Mouse (Mus musculus): ENCODE data around the gene Jade1. TPM values are rescaled to one million over a fixed set of nuclear protein-coding genes. Genes with fewer than 3 reads are reported as not detected.

Jade1 gene
- total RNA-seq, 4 experiments from 2014 or later: 22.4 to 29.0 (median 27.6) TPM

GRCm38 (mm10) chr3:41575971-41576370 is 20.4 kb downstream of the Jade1 start:
- no peak for DNase-seq (ENCODE audit: low spot score in 2 of 2)

- DNase-seq (ENCODE audit: low spot score in 2 of 2): no peak
Observed at GRCm38 (mm10) chr3:41577240-41577639, 21.7 kb downstream of the Jade1 start.

DNA sequence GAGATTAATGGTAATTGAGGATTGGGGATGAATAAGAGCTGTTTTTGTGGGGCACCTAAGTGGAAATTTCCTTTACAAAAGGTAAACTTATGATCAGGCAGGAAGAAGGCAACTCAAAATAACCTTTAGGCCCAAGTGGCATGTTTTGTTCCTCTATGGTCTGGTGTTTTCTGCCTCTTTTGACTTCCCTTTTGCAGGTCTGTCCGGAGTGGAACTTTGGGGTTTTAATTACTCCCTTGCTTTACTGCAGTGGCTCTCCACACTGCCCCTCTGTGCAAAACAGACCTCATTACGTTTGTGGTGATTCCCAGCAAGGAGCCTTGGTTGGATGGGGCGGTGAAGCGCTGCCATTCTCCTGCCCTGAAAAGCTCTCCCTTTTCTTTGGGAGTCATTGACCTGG is 24.3 kb downstream of the Jade1 start:
- no peak for DNase-seq (ENCODE audit: low spot score in 2 of 2)

- DNase-seq (ENCODE audit: low spot score in 2 of 2): no peak
Observed at GRCm38 (mm10) chr3:41580401-41581323, 25.1 kb downstream of the Jade1 start.

DNA sequence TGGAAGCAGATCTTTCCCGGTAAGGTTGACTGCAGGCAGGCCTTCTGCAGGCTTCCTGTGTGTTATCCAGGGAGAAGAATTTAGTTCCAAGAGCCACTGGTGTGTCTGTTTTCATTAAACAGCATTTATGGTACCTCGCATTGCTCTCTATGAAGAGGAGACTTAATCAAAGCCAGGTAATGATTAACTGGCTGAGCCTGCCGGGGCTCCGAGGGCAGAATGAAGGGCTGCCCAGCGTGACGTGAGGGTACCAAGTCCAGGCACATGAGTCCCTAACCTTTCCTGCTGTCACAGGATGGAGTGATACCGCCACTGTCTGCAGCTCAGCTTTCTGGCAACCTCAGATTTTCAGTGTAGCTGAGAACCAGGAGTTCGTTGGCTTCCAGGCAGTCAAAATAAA is 25.9 kb downstream of the Jade1 start:
- DNase-seq (ENCODE audit: low spot score in 2 of 2): no peak

DNA sequence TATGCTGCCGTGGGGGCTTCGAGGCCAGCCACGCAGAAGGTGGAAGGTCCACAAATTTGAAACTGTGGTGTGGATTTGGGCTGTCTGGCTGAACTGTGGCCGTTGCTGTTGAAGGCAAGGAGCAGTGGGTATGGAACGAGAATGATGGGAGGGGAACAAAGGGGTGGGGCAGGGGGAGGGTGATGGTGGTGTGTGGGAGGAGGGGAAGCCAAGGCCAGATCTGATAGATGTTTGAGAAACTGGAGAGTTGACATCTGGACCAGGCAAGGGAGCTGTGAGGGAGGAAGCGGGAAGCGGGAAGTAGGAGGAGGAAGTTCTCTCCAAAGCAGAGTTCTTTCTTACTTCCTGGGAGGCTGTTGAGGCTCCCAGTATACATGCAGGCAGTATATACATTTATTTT is 26.7 kb downstream of the Jade1 start:
- DNase-seq (ENCODE audit: low spot score in 2 of 2): no peak

GRCm38 (mm10) chr3:41583092-41583491 is 27.6 kb downstream of the Jade1 start:
- DNase-seq (ENCODE audit: low spot score in 2 of 2): no peak

- DNase-seq (ENCODE audit: low spot score in 2 of 2): no peak
Observed at GRCm38 (mm10) chr3:41583621-41584020, 28.1 kb downstream of the Jade1 start.

DNA sequence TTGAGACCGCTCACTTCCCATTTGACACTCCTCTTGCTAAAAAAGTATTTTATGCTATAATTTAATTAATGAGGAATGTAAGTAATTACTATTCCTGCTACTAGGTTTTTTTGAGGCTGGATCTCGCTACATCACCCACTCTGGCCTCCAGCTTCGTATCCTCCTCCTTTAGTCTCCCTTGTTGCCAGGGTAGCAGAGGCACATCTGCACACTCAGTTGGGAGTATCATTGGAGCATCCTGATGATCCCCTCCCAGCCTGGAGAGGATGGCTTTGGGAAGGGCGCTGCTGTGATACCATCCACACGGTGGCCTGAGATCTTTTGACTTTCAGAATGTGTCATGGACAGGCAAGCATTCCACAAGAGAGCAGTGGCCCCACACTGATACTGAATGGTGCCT is 30.0 kb downstream of the Jade1 start:
- no peak for DNase-seq (ENCODE audit: low spot score in 2 of 2)

DNA sequence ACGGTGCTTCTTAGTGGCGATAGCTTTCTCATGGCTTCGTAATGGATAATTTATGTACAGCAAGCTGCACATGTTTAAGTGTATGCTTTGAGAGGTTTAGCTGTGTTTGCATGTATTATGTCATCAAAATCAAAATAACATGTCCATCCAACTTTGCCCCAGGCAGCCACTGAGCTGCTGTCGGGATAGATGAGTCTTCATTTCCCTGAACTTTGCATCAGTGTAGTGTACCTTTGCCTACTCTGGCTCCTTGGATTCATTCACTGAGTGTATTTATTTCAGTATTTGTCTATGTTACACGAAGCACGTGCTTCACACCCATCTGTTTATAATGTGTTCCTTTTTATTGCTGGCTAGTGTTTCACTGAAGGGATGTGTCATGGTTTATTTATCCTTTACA is 30.8 kb downstream of the Jade1 start:
- DNase-seq (ENCODE audit: low spot score in 2 of 2): no peak

GRCm38 (mm10) chr3:41586917-41587316 is 31.4 kb downstream of the Jade1 start:
- DNase-seq (ENCODE audit: low spot score in 2 of 2): no peak

GRCm38 (mm10) chr3:41587588-41587987 is 32.1 kb downstream of the Jade1 start:
- DNase-seq (ENCODE audit: low spot score in 2 of 2): no peak

GRCm38 (mm10) chr3:41588495-41588894 is 33.0 kb downstream of the Jade1 start:
- no peak for DNase-seq (ENCODE audit: low spot score in 2 of 2)

GRCm38 (mm10) chr3:41589246-41589914 is 33.8 kb downstream of the Jade1 start:
- no peak for DNase-seq (ENCODE audit: low spot score in 2 of 2)

- DNase-seq (ENCODE audit: low spot score in 2 of 2): no peak
Observed at GRCm38 (mm10) chr3:41589988-41590387, 34.5 kb downstream of the Jade1 start.

DNA sequence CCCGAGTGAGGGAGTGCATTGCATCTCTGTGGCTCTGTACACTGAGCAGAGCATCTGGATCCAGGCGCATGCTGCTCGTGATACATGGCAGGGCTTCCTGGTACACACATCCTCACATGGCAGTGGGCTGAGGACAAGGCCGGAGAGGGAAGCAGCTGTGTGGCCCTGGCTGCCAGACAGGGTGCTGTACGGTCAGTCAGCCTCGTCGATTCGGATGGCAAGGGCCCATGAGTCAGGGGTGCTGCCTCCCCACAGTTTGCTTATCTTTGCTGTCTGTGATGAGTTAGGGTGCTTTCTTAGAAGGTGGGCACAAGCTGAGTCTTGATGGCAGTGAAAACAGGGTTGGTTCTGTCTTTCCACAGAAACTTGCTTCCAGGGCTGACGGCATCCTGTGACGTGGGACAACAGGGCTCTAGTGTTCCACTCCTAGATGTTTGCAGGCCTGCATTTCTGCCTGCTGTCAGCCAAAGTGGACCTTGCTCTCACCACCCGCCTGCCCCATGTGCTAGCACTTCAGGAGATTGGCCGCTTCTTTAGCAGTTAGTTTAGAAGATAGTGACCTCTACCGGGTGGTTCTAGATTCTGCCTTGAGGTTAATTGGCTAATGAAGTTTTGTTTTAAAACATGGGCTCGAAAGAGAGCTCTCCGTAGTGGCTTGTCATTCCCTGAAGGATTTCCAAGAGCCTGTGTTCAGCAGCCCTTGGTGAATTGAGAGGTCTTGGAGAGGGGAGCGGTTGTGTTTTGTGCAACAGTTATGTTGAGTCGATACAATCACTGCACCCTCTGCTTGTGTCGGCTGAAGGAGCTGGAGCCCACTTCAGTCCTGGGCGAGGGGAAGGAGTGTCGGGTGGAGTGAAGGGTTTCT is 35.4 kb downstream of the Jade1 start:
- no peak for DNase-seq (ENCODE audit: low spot score in 2 of 2)

DNA sequence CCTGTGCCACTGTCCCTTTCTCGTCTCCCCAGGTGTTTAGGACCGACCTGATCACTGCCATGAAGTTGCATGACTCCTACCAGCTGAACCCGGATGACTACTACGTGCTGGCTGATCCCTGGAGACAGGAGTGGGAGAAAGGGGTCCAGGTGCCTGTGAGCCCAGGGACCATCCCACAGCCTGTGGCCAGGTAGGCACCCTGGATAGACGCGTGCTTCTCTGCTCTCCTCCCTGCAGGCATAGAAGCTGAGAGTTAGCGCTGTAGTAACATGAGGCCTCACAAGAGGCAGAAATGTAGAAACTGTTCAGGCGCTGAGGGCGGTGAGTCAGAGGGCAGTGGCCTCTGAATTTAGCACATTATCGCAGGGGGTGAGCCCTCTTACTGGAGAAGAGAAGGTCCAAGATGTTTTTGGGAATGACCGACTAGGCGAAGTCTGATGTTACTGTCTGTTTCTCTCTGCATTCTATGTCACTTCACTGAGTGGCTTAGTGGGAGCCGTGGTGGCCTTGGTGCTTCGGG is 36.2 kb downstream of the Jade1 start:
- no peak for DNase-seq (ENCODE audit: low spot score in 2 of 2)

DNA sequence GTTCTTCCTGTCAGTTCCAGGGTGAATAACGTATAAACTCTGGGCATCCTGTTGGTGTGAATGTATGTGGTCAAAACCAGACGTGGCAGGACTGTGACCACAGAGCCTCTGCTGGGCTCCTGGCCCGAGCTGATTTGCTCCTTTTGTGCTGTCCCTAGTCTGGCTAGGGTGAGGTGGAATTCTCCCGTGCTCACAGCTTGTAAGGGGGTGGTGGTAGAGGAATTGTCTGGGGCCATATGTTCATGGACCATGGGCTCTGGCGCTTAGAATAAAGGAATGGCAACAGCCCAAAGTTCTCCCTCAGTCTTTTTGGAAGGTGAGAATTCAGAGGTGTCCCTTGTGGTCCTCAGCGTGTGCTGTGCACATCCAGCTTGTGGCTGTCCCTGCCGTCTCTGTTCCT is 37.3 kb downstream of the Jade1 start:
- no peak for DNase-seq (ENCODE audit: low spot score in 2 of 2)

DNA sequence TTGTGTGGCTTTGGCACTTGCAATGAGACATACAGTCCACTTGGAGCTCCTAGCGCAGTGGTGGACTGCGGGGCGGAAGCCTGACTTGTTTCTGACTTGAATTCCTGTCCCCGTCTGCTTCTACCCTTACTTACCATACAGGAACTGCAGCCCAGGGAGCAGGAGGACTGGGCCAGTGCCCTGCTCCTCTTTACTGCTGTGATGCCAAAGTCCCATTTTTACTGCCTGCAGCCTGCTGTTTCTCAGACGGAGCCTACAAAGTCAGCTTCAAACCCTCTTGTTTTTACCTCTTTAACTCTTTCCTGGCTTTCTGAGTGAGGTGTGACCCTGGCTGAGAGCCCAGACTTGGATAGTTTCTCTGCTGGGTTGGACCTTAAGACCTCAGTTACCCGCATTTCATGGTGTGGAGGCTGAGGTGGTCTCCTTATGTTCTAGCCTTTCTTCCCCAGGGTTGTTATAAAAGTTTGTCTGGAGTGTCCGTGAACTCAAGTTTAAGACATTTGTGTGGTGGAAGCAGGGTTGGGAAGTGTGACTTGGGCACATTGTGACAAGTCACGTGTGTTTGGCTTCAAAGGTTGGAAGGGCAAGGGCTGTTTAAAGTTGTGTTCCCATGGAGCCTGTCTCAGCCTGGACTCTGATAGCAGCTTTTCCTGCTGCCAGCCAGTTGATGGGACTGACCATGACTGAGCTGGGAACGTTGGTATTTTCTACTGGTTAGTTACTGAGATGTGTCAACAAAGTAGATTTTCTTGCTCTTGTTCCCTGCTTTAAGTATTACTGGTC is 38.8 kb downstream of the Jade1 start:
- DNase-seq (ENCODE audit: low spot score in 2 of 2): no peak

DNA sequence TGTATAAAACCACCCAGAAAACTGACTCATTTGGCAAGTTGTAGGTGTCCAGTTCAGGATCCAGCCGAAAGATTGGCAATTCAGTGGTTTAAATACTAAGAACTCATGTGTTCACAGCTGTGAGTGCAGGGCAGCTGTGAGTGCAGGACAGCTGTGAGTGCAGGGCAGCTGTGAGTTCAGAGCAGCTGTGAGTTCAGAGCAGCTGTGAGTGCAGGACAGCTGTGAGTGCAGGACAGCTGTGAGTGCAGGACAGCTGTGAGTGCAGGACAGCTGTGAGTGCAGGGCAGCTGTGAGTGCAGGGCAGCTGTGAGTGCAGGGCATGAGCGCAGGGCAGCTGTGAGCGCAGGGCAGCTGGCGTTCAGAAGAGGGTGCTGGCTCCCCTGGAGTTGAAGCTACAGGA is 39.5 kb downstream of the Jade1 start:
- DNase-seq (ENCODE audit: low spot score in 2 of 2): no peak

DNA sequence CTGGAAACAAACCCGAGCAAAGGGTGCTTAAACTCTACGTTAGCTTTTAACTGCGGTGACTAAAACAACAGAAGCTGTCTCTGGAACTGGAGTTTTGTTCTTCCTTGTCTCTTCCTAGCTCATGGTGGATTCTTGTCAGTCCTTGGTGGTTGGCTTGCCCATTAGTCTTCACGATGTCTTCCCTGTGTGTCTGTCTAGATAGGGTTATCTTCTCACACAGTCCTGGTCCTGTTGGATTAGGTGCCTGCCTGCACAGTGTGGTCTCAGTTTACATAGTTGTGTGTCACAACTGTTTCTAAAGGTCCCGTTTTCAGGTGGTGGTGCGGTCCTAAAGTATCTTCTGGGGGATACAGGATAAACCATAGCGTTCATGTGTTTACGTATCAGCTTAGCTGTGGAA is 41.5 kb downstream of the Jade1 start:
- DNase-seq (ENCODE audit: low spot score in 2 of 2): no peak
